22 mouse cellular contexts compared by ENCODE assay signal in genomic region chr10:6465824-6466223, GRCm38 (mm10).
DNase-seq lines count a peak whose midpoint lies in the region; ATAC-seq lines count a peak whose summit lies in the region.
"Had no signal": no experiment of that assay in that cellular context is flagged by ENCODE, and none has a peak within 500 bp of the region (broad histone marks: within the 10 kb centered on the region; RNA-seq: fewer than 3 reads in every experiment).

No protein-coding gene starts in this region.

- H3K4me1 ChIP-seq in neural tube, embryonic 11.5 days (ENCODE audit: control insufficient read depth, insufficient read depth, low read length): no peaks in the 10 kb centered on the region
- no peaks in the 10 kb centered on the region for H3K4me1 ChIP-seq in hindbrain, embryonic 15.5 days (replicated peaks)
- H3K4me1 ChIP-seq in neural tube, embryonic 14.5 days (ENCODE audit: control insufficient read depth, insufficient read depth, low read length): no peaks in the 10 kb centered on the region
- H3K4me1 ChIP-seq: heart, embryonic 10.5 days; intestine, embryonic 15.5 days; kidney, embryonic 15.5 days; limb, embryonic 15.5 days; megakaryocyte, embryonic 14.5 days had no signal

- peak; percentile 24 for DNase-seq in cerebellum, postnatal 10 days
- DNase-seq in cerebellum, adult 9-11 months: no peak
- DNase-seq in neural tube, embryonic 11.5 days (ENCODE audit: low spot score): no peak
- DNase-seq in neural tube, embryonic 10.5 days (ENCODE audit: extremely low spot score, low spot score): no peak
- DNase-seq in adrenal gland, postnatal 14 days: no peak
- no peak for DNase-seq in cerebellum, postnatal 4 days (ENCODE audit: low spot score in 2 of 2)
- DNase-seq: adrenal gland, postnatal 25 days; cerebellum, adult 2 months; gastrocnemius, postnatal 36 days; heart, postnatal 14 days; lung, postnatal 14 days; spleen, adult 18-20 months; thymus, adult 2 months had no signal

- no peak overlapping the region for H3K4me3 ChIP-seq in neural tube, embryonic 11.5 days (ENCODE audit: low read depth, low read length)
- no peak overlapping the region for H3K4me3 ChIP-seq in hindbrain, embryonic 15.5 days
- no peak overlapping the region for H3K4me3 ChIP-seq in neural tube, embryonic 14.5 days (ENCODE audit: low read depth, low read length)
- H3K4me3 ChIP-seq: erythroblast, embryonic 14.5 days; heart, embryonic 10.5 days; intestine, embryonic 15.5 days; kidney, embryonic 15.5 days; limb, embryonic 15.5 days; megakaryocyte, embryonic 14.5 days had no signal

- no peak overlapping the region for H3K27ac ChIP-seq in neural tube, embryonic 11.5 days (ENCODE audit: low read depth, low read length)
- no peak overlapping the region for H3K27ac ChIP-seq in hindbrain, embryonic 15.5 days (replicated peaks)
- no peak overlapping the region for H3K27ac ChIP-seq in neural tube, embryonic 14.5 days (ENCODE audit: low read depth, low read length)
- H3K27ac ChIP-seq: heart, embryonic 10.5 days; intestine, embryonic 15.5 days; kidney, embryonic 15.5 days; limb, embryonic 15.5 days had no signal

- H3K4me2 ChIP-seq in neural tube, embryonic 11.5 days (ENCODE audit: low read depth): no peak overlapping the region
- H3K4me2 ChIP-seq in hindbrain, embryonic 15.5 days: no peak overlapping the region
- no peak overlapping the region for H3K4me2 ChIP-seq in neural tube, embryonic 14.5 days (ENCODE audit: low read depth, low read length)
- H3K4me2 ChIP-seq: intestine, embryonic 15.5 days; kidney, embryonic 15.5 days; limb, embryonic 15.5 days had no signal

- peak; percentile 65; the same call in 1 of the 2 replicates for ATAC-seq in neural tube, embryonic 11.5 days (ENCODE audit: insufficient read depth, low FRiP score, low TSS enrichment)
- ATAC-seq in hindbrain, embryonic 15.5 days (ENCODE audit: low FRiP score, low read depth): peak; percentile 51; the same call in 1 of the 2 replicates
- ATAC-seq in neural tube, embryonic 14.5 days (ENCODE audit: low read depth): peak; percentile 74; the same call in 1 of the 2 replicates
- ATAC-seq: CD4-positive, CD25-positive, alpha-beta regulatory T cell, adult 4 months; intestine, embryonic 15.5 days had no signal

- H3K27me3 ChIP-seq in neural tube, embryonic 11.5 days (ENCODE audit: control insufficient read depth, insufficient read depth, low read length): no peaks in the 10 kb centered on the region
- H3K27me3 ChIP-seq in hindbrain, embryonic 15.5 days: no peaks in the 10 kb centered on the region
- no peaks in the 10 kb centered on the region for H3K27me3 ChIP-seq in neural tube, embryonic 14.5 days (ENCODE audit: control insufficient read depth, insufficient read depth, low read length)
- H3K27me3 ChIP-seq: intestine, embryonic 15.5 days; kidney, embryonic 15.5 days; limb, embryonic 15.5 days; megakaryocyte, embryonic 14.5 days had no signal

- no peaks in the 10 kb centered on the region for H3K9me3 ChIP-seq in neural tube, embryonic 11.5 days (ENCODE audit: control insufficient read depth, low read length)
- no peaks in the 10 kb centered on the region for H3K9me3 ChIP-seq in hindbrain, embryonic 15.5 days
- no peaks in the 10 kb centered on the region for H3K9me3 ChIP-seq in neural tube, embryonic 14.5 days (ENCODE audit: control insufficient read depth, low read length)
- H3K9me3 ChIP-seq: heart, embryonic 10.5 days; intestine, embryonic 15.5 days; kidney, embryonic 15.5 days; limb, embryonic 15.5 days; megakaryocyte, embryonic 14.5 days had no signal

- WGBS in neural tube, embryonic 11.5 days: 46% methylated on average over 3 of the region's 3 CpGs
- WGBS in hindbrain, embryonic 15.5 days: 57% methylated on average over 3 of the region's 3 CpGs
- WGBS in neural tube, embryonic 14.5 days: 43% methylated on average over 3 of the region's 3 CpGs

- no peak overlapping the region for H3K9ac ChIP-seq in neural tube, embryonic 11.5 days (ENCODE audit: low read length)
- H3K9ac ChIP-seq in hindbrain, embryonic 15.5 days: no peak overlapping the region
- no peak overlapping the region for H3K9ac ChIP-seq in neural tube, embryonic 14.5 days (replicated peaks; ENCODE audit: low read depth, low read length)
- H3K9ac ChIP-seq: intestine, embryonic 15.5 days; kidney, embryonic 15.5 days; limb, embryonic 15.5 days had no signal

- no peaks in the 10 kb centered on the region for H3K36me3 ChIP-seq in neural tube, embryonic 11.5 days (ENCODE audit: control insufficient read depth, insufficient read depth, low read length)
- H3K36me3 ChIP-seq in hindbrain, embryonic 15.5 days: no peaks in the 10 kb centered on the region
- no peaks in the 10 kb centered on the region for H3K36me3 ChIP-seq in neural tube, embryonic 14.5 days (ENCODE audit: control insufficient read depth, insufficient read depth, low read length)
- H3K36me3 ChIP-seq: heart, embryonic 10.5 days; intestine, embryonic 15.5 days; kidney, embryonic 15.5 days; limb, embryonic 15.5 days had no signal

Comparison
In these comparisons a context has a peak if more than half of its experiments do, and no peak if none do; other contexts are left out.
1. DNase-seq: peak in cerebellum, postnatal 10 days (2 of 2); none in cerebellum, adult 9-11 months (single experiment), neural tube, embryonic 11.5 days (single experiment), neural tube, embryonic 10.5 days (single experiment), adrenal gland, postnatal 14 days (single experiment) and cerebellum, postnatal 4 days (0 of 2).
2. Peak in every context shown above with its lines, with median percentiles within 50 percentile points of each other: ATAC-seq.